Mouse (Mus musculus) adrenal gland, adult 8-10 months (tissue): ENCODE measurements at regions not wholly inside any gene's neighbourhood (a gene's known extent, or its start where the extent isn't known, plus 50 kb on each side); places are given as distances from the start of the nearest gene placed in this dataset.
"Not testable (repeated sequence)": the region's sequence is repeated elsewhere in the genome, so short reads cannot be mapped to it uniquely, and the experiment has no call there.

Experiments used
- DNase-seq: peaks from one replicate; pipeline ENCODE4 v3.0.0; 2022

- no peak for DNase-seq
Observed at GRCm38 (mm10) chr3:37812936-37813335, 88.6 kb upstream of the Gm5148 start.

- DNase-seq, result no peak
Observed at GRCm38 (mm10) chr3:37811429-37811828, 87.1 kb upstream of the Gm5148 start.

GRCm38 (mm10) chr3:37810763-37811162 lies 86.5 kb upstream of the Gm5148 start:
- no peak for DNase-seq

- no peak for DNase-seq
Observed at GRCm38 (mm10) chr3:37805805-37806148, 81.5 kb upstream of the Gm5148 start.

DNA sequence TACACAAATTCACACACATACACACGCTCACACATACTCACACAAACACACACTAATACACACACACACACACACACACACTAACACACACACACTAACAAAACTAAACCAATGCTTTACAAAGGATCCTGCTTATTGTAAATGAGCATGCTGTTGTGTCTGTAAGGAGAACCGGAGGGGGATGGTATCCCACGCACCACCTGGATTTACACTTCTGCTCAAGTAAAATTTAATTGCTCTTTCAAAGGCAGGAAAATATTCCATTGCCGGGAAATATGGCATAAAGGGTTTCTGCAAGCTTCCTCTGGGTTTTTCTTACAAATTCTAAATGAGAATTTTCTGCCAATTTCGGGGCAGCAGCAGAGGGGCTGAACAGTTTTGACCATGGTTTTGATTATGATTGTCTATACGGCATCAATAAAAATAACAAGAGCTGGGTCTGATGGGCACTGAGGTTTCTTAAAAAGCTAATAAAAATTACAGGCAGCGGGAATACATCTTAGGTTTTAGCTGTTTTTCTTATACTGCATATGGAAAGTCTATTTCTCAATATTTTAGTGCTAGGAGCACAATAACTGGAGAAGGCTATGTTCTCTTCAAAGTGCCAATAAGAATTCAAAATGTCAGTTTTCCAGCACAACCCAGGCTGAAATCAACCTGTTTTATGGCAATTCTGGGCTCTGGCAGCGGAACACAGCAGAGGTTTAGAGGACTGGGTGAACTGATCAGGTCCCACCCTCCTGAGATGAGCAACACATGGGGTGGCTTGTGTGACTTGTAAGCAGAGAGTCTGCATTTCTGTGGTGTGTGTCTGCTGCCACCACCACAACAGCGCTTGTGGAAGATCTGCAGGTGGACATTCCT lies 80.9 kb upstream of the Gm5148 start:
- no peak for DNase-seq

- DNase-seq, result no peak
Observed at GRCm38 (mm10) chr3:37804261-37804660, 80.0 kb upstream of the Gm5148 start.

DNA sequence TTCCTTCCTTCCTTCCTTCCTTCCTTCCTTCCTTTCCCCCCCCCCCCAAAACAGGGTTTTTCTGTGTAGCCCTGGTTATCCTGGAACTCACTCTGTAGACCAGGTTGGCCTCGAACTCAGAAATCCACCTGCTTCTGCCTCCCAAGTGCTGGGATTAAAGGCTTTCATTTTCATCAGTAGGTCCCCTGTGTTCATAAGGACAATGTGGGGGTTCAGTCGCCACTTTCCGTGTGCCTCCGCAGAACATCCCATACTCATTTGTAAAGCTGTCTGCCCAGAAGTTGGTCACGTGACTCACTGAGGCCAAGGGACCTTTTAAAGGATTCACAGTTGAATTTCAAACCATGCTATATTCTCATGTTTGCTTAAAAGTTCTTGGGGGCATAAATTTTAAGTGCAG lies 79.5 kb upstream of the Gm5148 start:
- not testable (repeated sequence) for DNase-seq

GRCm38 (mm10) chr3:37801551-37801950 lies 77.3 kb upstream of the Gm5148 start:
- no peak for DNase-seq

DNA sequence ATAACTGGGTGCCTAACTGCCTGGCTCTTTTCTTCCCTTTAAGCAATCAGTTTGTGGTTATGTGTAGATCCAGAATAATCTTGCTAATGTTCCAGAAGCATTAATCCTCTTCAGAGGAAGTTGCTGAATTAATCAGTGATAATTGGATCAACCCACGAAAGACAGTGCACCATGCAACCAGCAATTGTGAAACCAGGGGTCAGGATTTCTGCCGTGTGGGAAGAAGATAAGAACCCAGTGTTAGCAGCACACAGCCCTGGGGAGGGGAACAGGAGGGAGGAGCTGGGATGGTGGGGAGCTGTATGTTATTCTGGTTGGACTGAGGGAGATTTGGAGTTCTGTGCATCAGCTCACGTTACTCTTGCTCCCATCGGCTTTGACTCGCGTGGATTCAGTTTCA lies 75.5 kb upstream of the Gm5148 start:
- DNase-seq, result no peak

- DNase-seq, result no peak
Observed at GRCm38 (mm10) chr3:37789711-37790110, 65.4 kb upstream of the Gm5148 start.

DNA sequence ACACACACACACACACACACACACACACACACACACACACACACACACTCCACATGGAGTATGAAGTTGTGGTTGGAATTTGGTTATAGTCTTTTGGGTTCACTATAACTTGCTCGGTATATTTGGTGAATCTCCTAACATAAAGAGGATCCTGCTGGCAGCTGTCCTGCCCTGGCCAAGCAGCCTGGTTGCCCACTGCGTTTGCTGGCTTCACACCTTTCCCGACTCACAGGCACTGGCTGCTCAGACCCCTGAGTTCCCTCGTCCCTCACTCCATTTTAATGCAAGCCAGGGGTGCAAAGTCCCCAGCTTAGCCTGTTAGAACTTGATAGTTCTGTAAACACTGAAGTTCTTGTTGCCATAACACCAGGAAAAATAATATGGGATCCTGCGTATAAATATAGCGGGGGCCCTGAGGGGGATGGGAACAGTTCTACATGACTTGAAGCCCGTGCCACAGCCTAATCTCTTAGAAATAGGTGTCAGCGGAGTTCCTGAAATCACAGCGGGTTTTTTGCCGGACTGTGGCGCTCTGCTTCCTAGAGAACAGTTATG lies 64.9 kb upstream of the Gm5148 start:
- no peak for DNase-seq

GRCm38 (mm10) chr3:37788366-37788765 lies 64.1 kb upstream of the Gm5148 start:
- no peak for DNase-seq

DNA sequence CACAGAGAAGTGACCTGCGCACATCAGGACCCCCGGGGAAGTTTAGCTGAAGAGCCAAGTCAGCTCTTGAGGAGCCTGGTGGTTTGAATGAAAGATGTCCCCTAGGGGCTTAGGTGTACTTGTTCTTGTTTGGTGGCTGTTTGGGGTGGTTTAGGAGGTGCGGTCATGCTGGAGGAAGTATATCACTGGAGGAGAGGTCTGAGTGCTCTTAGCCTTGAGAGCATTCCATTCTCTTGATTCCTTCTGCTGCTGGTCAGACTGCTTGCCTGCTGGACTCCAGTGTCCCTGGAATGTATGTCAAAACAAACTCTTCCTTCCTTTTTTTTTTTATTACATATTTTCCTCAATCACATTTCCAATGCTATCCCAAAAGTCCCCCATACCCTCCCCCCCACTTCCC lies 62.5 kb upstream of the Gm5148 start:
- no peak for DNase-seq

DNA sequence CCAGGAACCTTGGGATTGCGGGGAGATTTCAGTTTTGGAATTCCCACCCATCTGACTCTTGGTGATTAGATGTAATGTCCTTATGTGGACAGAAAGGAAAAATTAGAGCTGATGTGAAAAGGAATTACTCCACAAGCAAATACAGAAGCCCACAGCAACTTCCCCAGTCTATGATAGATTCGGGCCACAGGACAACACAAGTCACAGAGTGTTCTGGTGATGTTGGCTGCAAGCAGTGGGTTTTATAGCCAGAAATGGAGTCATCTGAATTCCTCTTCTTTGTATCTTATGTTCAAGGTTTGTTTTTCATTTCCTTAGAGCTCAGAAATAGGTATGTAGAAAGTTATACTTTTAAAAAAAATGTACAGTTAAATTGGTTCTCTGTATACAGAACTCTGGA lies 56.8 kb upstream of the Gm5148 start:
- DNase-seq, result no peak

GRCm38 (mm10) chr3:37779867-37780475 lies 55.7 kb upstream of the Gm5148 start:
- peak; percentile 55 for DNase-seq

GRCm38 (mm10) chr3:37778386-37778785 lies 54.1 kb upstream of the Gm5148 start:
- peak; percentile 44 for DNase-seq

GRCm38 (mm10) chr3:37776224-37776623 lies 51.9 kb upstream of the Gm5148 start:
- no peak for DNase-seq
